Mouse (Mus musculus): ENCODE measurements around the gene Tubb4b.
A peak's percentile ranks its signal among the peaks of the same experiment; 100 is the strongest.

Gene Tubb4b

GRCm38 (mm10) chr2:25194006-25194405, 30.5 kb downstream of the Tubb4b start:
- DNase-seq (ENCODE audit: low spot score in 2 of 2): no peak

DNA sequence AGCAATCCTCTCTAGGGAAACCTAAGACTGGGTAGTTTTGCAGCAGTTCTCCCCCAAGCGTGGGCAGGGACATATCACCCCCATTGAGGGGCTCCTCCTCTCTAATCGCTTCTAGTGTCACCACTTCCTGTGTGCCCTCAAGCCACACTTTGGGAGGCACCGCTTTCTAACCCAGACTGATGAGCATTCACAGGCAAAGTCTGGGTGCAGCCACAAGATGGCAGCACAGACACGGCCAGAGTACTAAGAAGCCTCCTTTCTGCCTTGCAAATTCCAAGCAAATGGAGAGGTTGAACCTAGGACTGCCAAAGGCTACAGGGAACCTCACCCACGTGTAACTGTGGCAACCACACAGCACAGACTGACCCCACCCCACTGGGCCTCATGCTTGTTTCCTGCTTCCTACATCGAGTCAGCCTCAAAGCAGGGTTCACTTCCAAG, 31.2 kb downstream of the Tubb4b start:
- peak; percentile 74 to 85 for DNase-seq (ENCODE audit: low spot score in 2 of 2)

- DNase-seq (ENCODE audit: low spot score in 2 of 2): no peak
Observed at GRCm38 (mm10) chr2:25187841-25188240, 36.7 kb downstream of the Tubb4b start.

DNA sequence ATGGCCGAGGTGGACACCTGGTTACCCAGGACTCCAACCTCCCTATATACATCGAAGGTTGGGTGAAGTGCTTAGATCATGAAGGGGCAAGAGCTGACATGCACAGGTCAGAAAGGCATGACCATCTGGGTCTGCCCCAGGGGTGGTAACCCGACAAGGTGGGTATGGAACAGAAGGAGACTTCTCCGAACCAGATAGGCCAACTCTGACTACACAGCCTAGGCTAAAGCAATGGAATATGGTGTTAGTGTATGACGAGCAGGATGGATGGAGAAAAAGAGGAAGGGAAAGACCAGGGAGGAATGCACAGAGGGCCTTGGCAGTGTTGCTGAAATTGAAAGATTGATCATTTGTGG, 37.9 kb downstream of the Tubb4b start:
- DNase-seq (ENCODE audit: low spot score in 2 of 2): no peak

GRCm38 (mm10) chr2:25185625-25186574, 38.6 kb downstream of the Tubb4b start:
- DNase-seq (ENCODE audit: low spot score in 2 of 2): peak in 1 of 2 experiments; percentile 64

DNA sequence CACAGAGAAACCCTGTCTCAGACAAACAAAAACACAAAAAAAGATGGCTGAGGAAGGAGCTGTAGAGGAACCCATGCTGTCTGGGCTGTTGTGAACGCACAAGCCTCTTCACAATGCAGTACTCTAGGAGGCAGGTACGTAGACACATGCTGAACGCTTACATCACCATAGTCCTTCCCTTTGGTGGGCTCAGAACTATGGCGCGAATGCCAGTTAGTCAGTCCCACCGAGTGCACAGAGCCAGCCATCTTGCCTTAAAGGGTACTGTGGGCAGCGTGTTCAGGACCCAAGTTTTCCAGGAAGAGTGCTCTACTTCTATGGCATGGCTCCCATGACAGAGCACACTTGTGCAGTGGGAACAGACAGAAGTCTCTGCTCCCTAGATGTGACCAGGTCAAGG, 40.0 kb downstream of the Tubb4b start:
- no peak for DNase-seq (ENCODE audit: low spot score in 2 of 2)

- DNase-seq (ENCODE audit: low spot score in 2 of 2): no peak
Observed at GRCm38 (mm10) chr2:25183336-25183735, 41.2 kb downstream of the Tubb4b start.

DNA sequence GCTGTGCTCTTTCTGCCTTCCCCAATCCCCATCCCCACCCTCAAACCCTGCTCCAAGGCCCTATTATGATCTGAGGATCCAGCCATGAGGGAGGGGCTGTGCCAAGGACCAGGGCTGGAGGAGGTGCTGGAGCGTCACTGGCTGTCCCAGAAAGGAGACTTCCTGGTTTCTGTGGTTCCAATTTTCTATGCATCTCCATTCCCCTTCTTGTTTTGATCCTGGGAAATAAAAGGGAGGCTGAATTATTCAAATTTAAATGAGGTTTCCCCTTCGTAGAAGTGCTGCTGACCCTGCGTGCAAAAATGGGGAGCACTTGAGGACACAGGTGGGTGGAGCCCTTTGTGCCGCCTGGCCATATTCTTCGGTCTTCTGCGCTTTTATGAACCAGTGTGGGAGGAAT, 41.8 kb downstream of the Tubb4b start:
- no peak for DNase-seq (ENCODE audit: low spot score in 2 of 2)

DNA sequence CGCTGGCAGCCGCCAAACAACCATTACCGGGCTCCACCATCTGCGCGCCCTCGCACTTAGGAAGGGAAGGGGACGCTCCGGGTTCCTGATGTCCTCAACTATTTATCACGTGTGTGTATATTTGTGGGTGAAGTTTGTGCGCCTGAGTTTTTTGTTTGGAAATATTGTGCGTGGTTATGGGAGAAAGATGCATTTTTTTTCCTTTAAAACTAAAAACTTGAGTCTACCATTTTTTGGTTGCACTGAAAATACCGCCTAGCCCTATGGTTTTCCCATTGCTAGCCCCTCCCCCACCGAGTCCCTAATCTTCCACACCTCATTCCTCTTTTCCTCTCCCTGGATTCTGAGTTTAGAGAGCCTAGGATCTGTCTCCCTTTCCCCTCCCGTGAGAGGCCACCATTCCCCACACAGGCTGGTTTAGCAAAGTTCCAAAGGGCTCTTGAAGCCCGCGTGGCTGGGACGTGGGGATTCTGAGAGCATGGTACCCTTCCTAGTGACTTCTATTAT, 42.6 kb downstream of the Tubb4b start:
- no peak for DNase-seq (ENCODE audit: low spot score in 2 of 2)

GRCm38 (mm10) chr2:25180973-25181890, 43.3 kb downstream of the Tubb4b start:
- no peak for DNase-seq (ENCODE audit: low spot score in 2 of 2)

DNA sequence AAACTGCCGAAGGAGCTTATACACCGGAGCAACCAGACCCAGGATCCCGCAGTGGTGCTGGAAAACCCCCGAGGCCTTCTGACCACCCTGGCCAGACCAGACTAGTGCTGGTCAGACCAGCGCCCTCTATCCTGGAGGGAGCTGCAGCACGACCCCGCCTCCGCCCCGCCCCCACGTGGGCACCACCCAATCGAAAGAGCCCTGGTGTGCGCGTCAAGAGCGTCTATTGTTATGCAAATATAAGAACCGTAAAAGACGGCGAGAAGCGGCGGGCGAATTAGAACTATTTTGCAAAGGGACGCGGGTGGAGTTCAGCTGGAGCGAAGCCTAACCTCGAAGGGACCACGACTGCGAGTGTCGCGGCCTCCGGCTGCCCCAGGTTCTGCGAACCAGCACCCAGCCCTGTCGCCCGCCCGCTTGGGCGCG, 44.0 kb downstream of the Tubb4b start, which contains the start of gene Nrarp:
Gene Nrarp, plus strand, starts transcription at position 281 of the 426 bp plus-strand sequence.
- peak; percentile 93 to 94 for DNase-seq (ENCODE audit: low spot score in 2 of 2)

DNA sequence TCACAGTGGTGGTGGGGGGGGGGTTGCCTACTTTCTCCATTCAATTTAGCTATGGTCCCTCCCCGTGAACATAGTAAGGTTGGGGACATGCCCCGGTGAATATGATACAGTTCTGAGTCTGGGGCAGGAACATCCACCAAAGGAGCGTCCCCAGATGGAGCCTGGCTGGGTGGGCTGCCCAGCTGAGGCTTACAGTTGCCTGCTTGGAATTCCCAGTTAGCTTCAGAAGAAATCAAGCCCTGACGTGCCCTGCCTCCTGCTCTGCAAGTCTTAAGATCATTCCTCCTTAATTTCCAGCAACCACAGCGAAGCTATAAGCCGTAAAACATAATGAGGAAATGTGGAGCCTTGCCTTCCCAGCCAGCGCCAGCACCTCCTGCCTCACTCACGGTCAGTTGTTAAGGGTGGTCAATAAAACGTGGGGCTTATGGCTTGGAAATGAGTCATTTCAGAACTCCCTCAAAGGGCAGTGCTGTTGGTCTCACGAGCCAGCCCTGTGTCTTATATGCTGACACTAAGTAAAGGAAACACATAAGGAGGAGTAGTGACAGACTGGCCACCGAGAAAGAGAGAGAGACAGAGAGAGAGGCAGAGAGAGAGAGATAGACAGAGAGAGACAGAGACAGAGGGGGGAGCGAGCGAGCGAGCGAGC, 44.8 kb downstream of the Tubb4b start:
- DNase-seq (ENCODE audit: low spot score in 2 of 2): no peak

DNA sequence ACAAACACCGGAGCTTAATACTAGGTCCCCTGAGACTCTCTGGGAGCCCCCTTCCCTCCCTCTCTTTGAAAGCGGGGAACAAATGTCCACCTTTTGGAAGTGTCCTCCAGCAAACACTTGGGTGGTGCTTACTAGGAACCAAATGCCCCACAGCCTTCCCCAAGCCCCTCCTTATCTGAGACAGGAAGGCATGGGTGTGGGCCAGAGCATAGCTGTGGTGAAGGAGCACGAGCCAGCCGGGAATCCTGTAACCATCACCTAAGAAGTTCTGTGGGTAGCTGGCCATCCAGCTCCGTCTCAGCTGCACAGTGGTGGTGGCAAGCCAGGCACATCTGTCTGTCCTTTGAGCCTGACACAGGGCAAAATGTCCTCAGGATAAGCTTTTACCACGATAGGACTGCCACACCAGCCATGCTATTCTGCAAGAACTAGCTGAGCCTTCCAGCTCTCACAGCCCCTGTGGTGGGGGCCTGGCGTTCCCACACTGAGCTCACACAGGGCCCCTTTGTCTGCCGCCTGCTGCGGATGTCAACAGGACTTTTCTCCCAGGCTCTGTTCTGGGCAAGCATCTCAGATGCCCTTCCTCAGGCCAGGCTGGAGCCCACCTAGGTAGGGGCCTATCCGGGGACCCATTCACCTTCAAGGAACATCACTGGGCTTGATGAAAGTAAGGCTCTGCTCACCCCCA, 46.1 kb downstream of the Tubb4b start:
- DNase-seq (ENCODE audit: low spot score in 2 of 2): no peak

GRCm38 (mm10) chr2:25177685-25178084, 46.8 kb downstream of the Tubb4b start:
- DNase-seq (ENCODE audit: low spot score in 2 of 2): no peak

GRCm38 (mm10) chr2:25177076-25177475, 47.4 kb downstream of the Tubb4b start:
- DNase-seq (ENCODE audit: low spot score in 2 of 2): no peak

DNA sequence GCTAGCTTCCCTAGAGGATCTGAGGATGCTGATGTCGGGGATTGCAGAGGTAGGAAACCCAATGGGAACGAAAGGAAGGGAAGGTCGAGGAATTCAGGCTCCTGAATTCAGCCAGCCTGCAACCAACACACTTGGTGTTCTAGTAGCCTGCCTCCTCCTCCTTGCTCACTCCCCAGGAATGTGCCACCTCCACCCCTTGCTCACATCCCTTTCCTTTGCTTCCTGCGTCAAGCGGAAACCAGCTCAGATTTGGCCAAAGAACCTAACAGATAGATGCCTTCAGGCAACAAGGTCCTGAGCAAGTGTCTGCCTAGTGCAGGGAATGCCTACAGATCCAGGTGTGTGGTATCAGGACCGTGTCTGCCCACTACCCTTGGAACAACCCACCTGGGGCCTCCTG, 47.9 kb downstream of the Tubb4b start:
- no peak for DNase-seq (ENCODE audit: low spot score in 2 of 2)

GRCm38 (mm10) chr2:25175690-25176078, 48.8 kb downstream of the Tubb4b start:
- no peak for DNase-seq (ENCODE audit: low spot score in 2 of 2)

DNA sequence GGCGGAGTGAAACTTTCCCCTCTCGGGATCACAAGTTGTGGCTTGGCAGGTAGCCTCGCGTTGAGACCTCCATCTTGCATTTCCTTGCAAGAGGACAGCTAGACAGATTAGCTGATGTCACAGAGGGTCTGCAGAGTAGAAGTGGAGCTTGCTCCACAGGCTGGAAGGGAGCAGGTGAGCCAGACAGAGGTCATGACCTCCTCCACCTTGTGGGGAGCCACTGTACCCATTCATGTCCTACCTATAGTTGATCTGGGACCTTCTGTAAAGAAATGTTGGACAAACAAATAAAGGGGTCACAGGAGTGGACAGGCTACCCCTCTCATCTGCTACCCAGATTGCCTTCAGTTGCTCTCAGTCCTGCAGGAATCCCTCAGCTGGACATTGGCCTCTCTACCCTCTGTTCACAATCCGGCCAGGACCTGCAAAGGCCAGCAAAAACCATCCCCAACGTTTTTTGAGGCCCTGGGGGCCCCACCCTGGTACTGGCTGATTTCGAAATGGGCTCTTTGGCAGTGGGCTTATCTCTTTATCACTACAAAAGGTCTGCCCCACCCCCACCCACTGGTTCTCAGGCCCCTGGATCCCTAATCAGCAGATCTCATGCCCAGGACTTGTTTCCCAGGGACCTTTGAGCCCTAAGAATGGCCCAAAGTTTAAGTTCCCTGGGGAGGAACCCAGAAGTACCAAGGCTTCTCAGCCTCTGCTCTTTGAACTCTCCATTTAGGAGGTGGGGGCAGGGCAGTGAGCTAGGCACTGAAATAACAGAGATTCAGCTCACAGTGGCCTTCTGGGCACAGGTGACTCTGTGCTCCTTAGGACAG, 49.4 kb downstream of the Tubb4b start:
- DNase-seq (ENCODE audit: low spot score in 2 of 2): no peak

DNA sequence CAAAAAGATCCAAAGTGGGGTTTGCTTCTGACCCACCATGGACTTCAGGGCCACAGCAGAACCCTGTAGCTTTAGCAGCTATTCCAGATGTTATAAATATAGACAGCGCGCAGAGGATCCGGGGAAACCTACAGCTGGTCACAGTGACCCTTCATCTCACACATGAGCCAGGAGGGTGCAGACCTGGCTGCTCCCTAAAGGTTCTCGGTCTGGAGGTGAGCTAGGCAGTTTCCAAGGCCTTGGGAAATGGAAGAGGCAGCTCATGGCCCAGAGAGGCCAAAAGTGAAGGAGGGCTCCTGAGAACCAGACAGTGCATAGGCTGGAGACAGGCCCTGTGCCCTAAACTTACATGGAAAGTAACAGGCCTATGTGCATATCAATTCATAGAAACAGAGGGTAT, 50.7 kb downstream of the Tubb4b start:
- DNase-seq (ENCODE audit: low spot score in 2 of 2): no peak

DNA sequence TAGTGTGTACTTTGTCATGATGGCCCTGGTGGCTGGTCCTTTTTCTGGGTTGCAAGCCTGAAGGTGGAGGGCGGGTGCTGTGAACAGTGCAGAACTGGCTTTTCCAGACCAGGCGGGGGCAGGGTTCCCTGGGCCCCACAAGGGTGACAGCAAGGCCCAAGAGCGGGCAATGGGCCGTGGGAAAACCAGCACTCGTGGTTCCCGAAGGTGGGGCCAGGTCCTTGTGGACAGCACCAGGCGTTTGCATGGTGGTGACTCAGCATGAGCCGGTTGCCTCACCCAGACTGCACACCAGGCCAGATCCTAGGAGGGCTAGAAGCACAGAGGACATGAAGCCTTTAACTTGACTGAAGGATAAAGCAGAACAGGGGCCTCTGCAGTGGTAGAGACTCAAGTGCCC, 51.9 kb downstream of the Tubb4b start:
- peak; percentile 73 to 84 for DNase-seq (ENCODE audit: low spot score in 2 of 2)

Measured in urinary bladder, postnatal 36 days (tissue).